Mouse (Mus musculus): ENCODE results near the gene Chrnb2. TPM values are rescaled to one million over a fixed set of nuclear protein-coding genes. Genes with fewer than 3 reads are reported as not detected.
A peak's percentile ranks its signal among the peaks of the same experiment; 100 is the strongest.

Gene Chrnb2
- polyA plus RNA-seq (2015; fragmentation: Nextera tagmentation; extraction: Ambion mirVana) = 0.95 and 1.0 TPM in 2 replicates

GRCm38 (mm10) chr3:89764119-89764724 is at the start of gene Chrnb2:
Chrnb2 (minus strand) TSS chr3:89764632.
- WGBS = 2% methylated on average over 36 of the region's 36 CpGs
- Histone ChIP-seq H3K36me3 (ENCODE audit: control insufficient read depth, insufficient read depth) (0 out of 2 replicates have a peak, but pooled peaks cover 2% of the 10 kb centered on the region), H3K4me2 (replicated peaks; ENCODE audit: low read depth) (peak within 1 kb of the TSS; percentile 49), H3K9me3 (ENCODE audit: control insufficient read depth) (no peaks in the 10 kb centered on the region), H3K27me3 (replicated peaks; ENCODE audit: control insufficient read depth, insufficient read depth, low read length) (0 out of 2 replicates have a peak, but pooled peaks cover 7% of the 10 kb centered on the region), H3K4me3 (ENCODE audit: low read depth, low read length) (0 out of 2 replicates have a peak within 1 kb of the TSS, but pooled peaks have one; percentile 4), H3K4me1 (replicated peaks; ENCODE audit: control insufficient read depth, insufficient read depth, low read length) (peaks cover 9% of the 10 kb centered on the region; the same call in 1 of the 2 replicates), H3K9ac (ENCODE audit: low read depth, low read length) (no peak within 1 kb of the TSS), H3K27ac (ENCODE audit: low read depth, low read length) (no peak within 1 kb of the TSS)
- 0 out of 2 replicates have a peak, but pooled peaks have one; percentile 5 for TF ChIP-seq CTCF (IDR thresholded peaks at IDR 0.05; ENCODE audit: low read depth)
- ATAC-seq = peak; percentile 81

GRCm38 (mm10) chr3:89814051-89814450 is 49.6 kb upstream of the Chrnb2 start:
- 78% methylated on average over 7 of the region's 7 CpGs for WGBS
- no peaks in the 10 kb centered on the region for H3K9me3 ChIP-seq (ENCODE audit: control insufficient read depth)
- H3K4me2 ChIP-seq (replicated peaks; ENCODE audit: low read depth) = no peak overlapping the region
- no peaks in the 10 kb centered on the region for H3K4me1 ChIP-seq (replicated peaks; ENCODE audit: control insufficient read depth, insufficient read depth, low read length)
- peak; percentile 12; the same call in 1 of the 2 replicates for TF ChIP-seq CTCF (IDR thresholded peaks at IDR 0.05; ENCODE audit: low read depth)
- no peaks in the 10 kb centered on the region for H3K36me3 ChIP-seq (ENCODE audit: control insufficient read depth, insufficient read depth)
- H3K27ac ChIP-seq (ENCODE audit: low read depth, low read length) = no peak overlapping the region
- no peak for ATAC-seq
- no peak overlapping the region for H3K9ac ChIP-seq (ENCODE audit: low read depth, low read length)
- no peak overlapping the region for H3K4me3 ChIP-seq (ENCODE audit: low read depth, low read length)
- no peaks in the 10 kb centered on the region; the same call in 1 of the 2 replicates for H3K27me3 ChIP-seq (replicated peaks; ENCODE audit: control insufficient read depth, insufficient read depth, low read length)

- no peak overlapping the region for H3K4me3 ChIP-seq (ENCODE audit: low read depth, low read length)
- H3K9ac ChIP-seq (ENCODE audit: low read depth, low read length) = no peak overlapping the region
- no peak for ATAC-seq
- no peaks in the 10 kb centered on the region; the same call in 1 of the 2 replicates for H3K27me3 ChIP-seq (replicated peaks; ENCODE audit: control insufficient read depth, insufficient read depth, low read length)
- H3K4me2 ChIP-seq (replicated peaks; ENCODE audit: low read depth) = no peak overlapping the region
- no peaks in the 10 kb centered on the region for H3K36me3 ChIP-seq (ENCODE audit: control insufficient read depth, insufficient read depth)
- TF ChIP-seq CTCF (IDR thresholded peaks at IDR 0.05; ENCODE audit: low read depth) = no peak
- WGBS = 77% methylated on average over 3 of the region's 3 CpGs
- no peaks in the 10 kb centered on the region for H3K4me1 ChIP-seq (replicated peaks; ENCODE audit: control insufficient read depth, insufficient read depth, low read length)
- H3K27ac ChIP-seq (ENCODE audit: low read depth, low read length) = no peak overlapping the region
- H3K9me3 ChIP-seq (ENCODE audit: control insufficient read depth) = no peaks in the 10 kb centered on the region
These were observed 47.7 kb upstream of the Chrnb2 start for GRCm38 (mm10) chr3:89812166-89812565.

GRCm38 (mm10) chr3:89810841-89811240 is 46.4 kb upstream of the Chrnb2 start:
- no peak for ATAC-seq
- no peak overlapping the region for H3K27ac ChIP-seq (ENCODE audit: low read depth, low read length)
- no peak overlapping the region for H3K4me3 ChIP-seq (ENCODE audit: low read depth, low read length)

GRCm38 (mm10) chr3:89808638-89809037 is 44.2 kb upstream of the Chrnb2 start:
- no peaks in the 10 kb centered on the region; the same call in 1 of the 2 replicates for H3K27me3 ChIP-seq (replicated peaks; ENCODE audit: control insufficient read depth, insufficient read depth, low read length)
- no peak for ATAC-seq
- no peak overlapping the region for H3K27ac ChIP-seq (ENCODE audit: low read depth, low read length)
- H3K4me2 ChIP-seq (replicated peaks; ENCODE audit: low read depth) = no peak overlapping the region
- TF ChIP-seq CTCF (IDR thresholded peaks at IDR 0.05; ENCODE audit: low read depth) = no peak
- H3K9ac ChIP-seq (ENCODE audit: low read depth, low read length) = no peak overlapping the region
- no peaks in the 10 kb centered on the region for H3K36me3 ChIP-seq (ENCODE audit: control insufficient read depth, insufficient read depth)
- H3K9me3 ChIP-seq (ENCODE audit: control insufficient read depth) = no peaks in the 10 kb centered on the region
- 36% methylated on average over 9 of the region's 9 CpGs for WGBS
- H3K4me3 ChIP-seq (ENCODE audit: low read depth, low read length) = no peak overlapping the region
- H3K4me1 ChIP-seq (replicated peaks; ENCODE audit: control insufficient read depth, insufficient read depth, low read length) = no peaks in the 10 kb centered on the region

More at GRCm38 (mm10) chr3:89810841-89811240, 46.4 kb upstream of the Chrnb2 start:
- TF ChIP-seq CTCF (IDR thresholded peaks at IDR 0.05; ENCODE audit: low read depth) = peak; percentile 56
- H3K4me1 ChIP-seq (replicated peaks; ENCODE audit: control insufficient read depth, insufficient read depth, low read length) = no peaks in the 10 kb centered on the region
- no peaks in the 10 kb centered on the region for H3K36me3 ChIP-seq (ENCODE audit: control insufficient read depth, insufficient read depth)
- no peaks in the 10 kb centered on the region; the same call in 1 of the 2 replicates for H3K27me3 ChIP-seq (replicated peaks; ENCODE audit: control insufficient read depth, insufficient read depth, low read length)
- no peak overlapping the region for H3K9ac ChIP-seq (ENCODE audit: low read depth, low read length)
- no peak overlapping the region for H3K4me2 ChIP-seq (replicated peaks; ENCODE audit: low read depth)
- H3K9me3 ChIP-seq (ENCODE audit: control insufficient read depth) = no peaks in the 10 kb centered on the region

- no peaks in the 10 kb centered on the region; the same call in 1 of the 2 replicates for H3K27me3 ChIP-seq (replicated peaks; ENCODE audit: control insufficient read depth, insufficient read depth, low read length)
- no peak overlapping the region for H3K4me3 ChIP-seq (ENCODE audit: low read depth, low read length)
- H3K9me3 ChIP-seq (ENCODE audit: control insufficient read depth) = no peaks in the 10 kb centered on the region
- H3K9ac ChIP-seq (ENCODE audit: low read depth, low read length) = no peak overlapping the region
- no peak overlapping the region for H3K4me2 ChIP-seq (replicated peaks; ENCODE audit: low read depth)
- 54% methylated on average over 5 of the region's 5 CpGs for WGBS
- ATAC-seq = peak; percentile 47; the same call in 1 of the 2 replicates
- H3K27ac ChIP-seq (ENCODE audit: low read depth, low read length) = no peak overlapping the region
- no peak for TF ChIP-seq CTCF (IDR thresholded peaks at IDR 0.05; ENCODE audit: low read depth)
- no peaks in the 10 kb centered on the region for H3K36me3 ChIP-seq (ENCODE audit: control insufficient read depth, insufficient read depth)
- no peaks in the 10 kb centered on the region for H3K4me1 ChIP-seq (replicated peaks; ENCODE audit: control insufficient read depth, insufficient read depth, low read length)
These were observed 43.4 kb upstream of the Chrnb2 start for GRCm38 (mm10) chr3:89807881-89808280.
